ENCODE assay signal across 9 mouse cellular contexts in genomic region chr9:58112321-58112751, GRCm38 (mm10). TPM values are rescaled to one million over a fixed set of nuclear protein-coding genes. Genes with fewer than 3 reads are reported as not detected.
DNase-seq lines count a peak whose midpoint lies in the region; ATAC-seq and TF ChIP-seq lines count a peak whose summit lies in the region.
"Had no signal": no experiment of that assay in that cellular context is flagged by ENCODE, and none has a peak within 500 bp of the region (broad histone marks: within the 10 kb centered on the region; RNA-seq: fewer than 3 reads in every experiment).

No protein-coding gene starts in this region.

- H3K4me2 ChIP-seq in kidney, embryonic 14.5 days (replicated peaks; ENCODE audit: low read depth, low read length): peak overlapping the region; percentile 10; the same call in 1 of the 2 replicates
- no peak overlapping the region for H3K4me2 ChIP-seq in hindbrain, embryonic 16.5 days (ENCODE audit: low read length)

- H3K27me3 ChIP-seq in kidney, embryonic 14.5 days (ENCODE audit: control insufficient read depth, insufficient read depth, low read length): no peaks in the 10 kb centered on the region; the same call in 1 of the 2 replicates
- no peaks in the 10 kb centered on the region for H3K27me3 ChIP-seq in hindbrain, embryonic 16.5 days (replicated peaks; ENCODE audit: control insufficient read depth, insufficient read depth, low read length)

- 9% methylated on average over 6 of the region's 6 CpGs for WGBS in kidney, embryonic 14.5 days
- WGBS in hindbrain, embryonic 16.5 days: 2% methylated on average over 6 of the region's 6 CpGs
- 21% methylated on average over 6 of the region's 6 CpGs for WGBS in olfactory bulb, adult 2 months

- TF ChIP-seq POLR2A in olfactory bulb, adult 2 months (IDR thresholded peaks at IDR 0.05; ENCODE audit: insufficient read depth, low read depth, low read length): no peak

- H3K9me3 ChIP-seq in kidney, embryonic 14.5 days (ENCODE audit: control insufficient read depth, low read length): no peaks in the 10 kb centered on the region
- H3K9me3 ChIP-seq in hindbrain, embryonic 16.5 days (ENCODE audit: control insufficient read depth, low read length): no peaks in the 10 kb centered on the region

- DNase-seq in kidney, postnatal 4 days: no peak
- DNase-seq in brain, embryonic 18.5 days (ENCODE audit: low read depth, low spot score): peak; percentile 64
- DNase-seq in gastrocnemius, postnatal 25 days: no peak
- no peak for DNase-seq in adrenal gland, adult 2 months
- no peak for DNase-seq in testis, postnatal 14 days (ENCODE audit: low spot score)
- DNase-seq: cerebellum, adult 11 months had no signal

- peak; percentile 37 for ATAC-seq in kidney, embryonic 14.5 days (ENCODE audit: low FRiP score, low TSS enrichment)
- ATAC-seq in hindbrain, embryonic 16.5 days: peak; percentile 44

- no peak overlapping the region for H3K9ac ChIP-seq in kidney, embryonic 14.5 days (ENCODE audit: low read depth, low read length)
- peak overlapping the region; percentile 19; the same call in 1 of the 2 replicates for H3K9ac ChIP-seq in hindbrain, embryonic 16.5 days (ENCODE audit: low read depth, low read length)

- no peaks in the 10 kb centered on the region for H3K36me3 ChIP-seq in kidney, embryonic 14.5 days (ENCODE audit: control insufficient read depth, insufficient read depth, low read length)
- no peaks in the 10 kb centered on the region for H3K36me3 ChIP-seq in hindbrain, embryonic 16.5 days (ENCODE audit: control insufficient read depth, insufficient read depth, low read length)

- peak overlapping the region; percentile 51; the same call in 1 of the 2 replicates for H3K27ac ChIP-seq in kidney, embryonic 14.5 days (ENCODE audit: low read depth, low read length)
- peak overlapping the region; percentile 70 for H3K27ac ChIP-seq in hindbrain, embryonic 16.5 days (ENCODE audit: low read depth, low read length)
- H3K27ac ChIP-seq in olfactory bulb, adult 2 months (ENCODE audit: insufficient read depth, low read depth, low read length): peak overlapping the region; percentile 89

- TF ChIP-seq CTCF in olfactory bulb, adult 2 months (IDR thresholded peaks at IDR 0.05; ENCODE audit: insufficient read depth, low read depth, low read length): no peak

- H3K4me1 ChIP-seq in kidney, embryonic 14.5 days (ENCODE audit: control insufficient read depth, insufficient read depth, low read length): peaks cover 57% of the 10 kb centered on the region
- peaks cover 49% of the 10 kb centered on the region for H3K4me1 ChIP-seq in hindbrain, embryonic 16.5 days (ENCODE audit: control insufficient read depth, insufficient read depth, low read depth, low read length)
- H3K4me1 ChIP-seq in olfactory bulb, adult 2 months (ENCODE audit: control insufficient read depth, insufficient read depth, low read length): peaks cover 72% of the 10 kb centered on the region

- no peak overlapping the region for H3K4me3 ChIP-seq in kidney, embryonic 14.5 days (ENCODE audit: low read length)
- H3K4me3 ChIP-seq in hindbrain, embryonic 16.5 days (ENCODE audit: low read length): no peak overlapping the region
- no peak overlapping the region for H3K4me3 ChIP-seq in olfactory bulb, adult 2 months (ENCODE audit: insufficient read depth, low read depth, low read length)

RNA-seq across cellular contexts. Expression of gene Ccdc33, which starts 6.3 kb away (rescaled TPM):
- 0.09 and 0.57 TPM in 2 replicates for polyA plus RNA-seq in kidney, embryonic 14.5 days (2014; fragmentation: Nextera tagmentation; extraction: Ambion mirVana)
- polyA plus RNA-seq in hindbrain, embryonic 16.5 days (2015; fragmentation: Nextera tagmentation; extraction: Ambion mirVana): 0.43 and 0.79 TPM in 2 replicates
- not detected in 2 replicates for polyA plus RNA-seq in olfactory bulb, adult 2 months (2012; ENCODE audit: insufficient read depth, insufficient read length, low replicate concordance, missing spikeins)
- total RNA-seq in gastrocnemius, postnatal 25 days (2021): not detected
- under 1 TPM; 0.21 to 0.84 TPM for total RNA-seq in adrenal gland, adult 2 months (2021)
- polyA plus RNA-seq in adrenal gland, adult 2 months (2012; rRNA removed): 0.18 and 0.34 TPM in 2 replicates

RNA-seq across cellular contexts. Expression of gene Stra6, which starts 48.7 kb away (rescaled TPM):
- polyA plus RNA-seq in kidney, embryonic 14.5 days (2014; fragmentation: Nextera tagmentation; extraction: Ambion mirVana): 25.7 and 39.2 TPM in 2 replicates
- 11.6 and 16.4 TPM in 2 replicates for polyA plus RNA-seq in hindbrain, embryonic 16.5 days (2015; fragmentation: Nextera tagmentation; extraction: Ambion mirVana)
- polyA plus RNA-seq in olfactory bulb, adult 2 months (2012; ENCODE audit: insufficient read depth, insufficient read length, low replicate concordance, missing spikeins): not detected in 2 replicates
- under 1 TPM; 0.38 to 0.41 TPM for total RNA-seq in gastrocnemius, postnatal 25 days (2021)
- total RNA-seq in adrenal gland, adult 2 months (2021): 1 to 10 TPM; 1.5 to 1.8 TPM
- polyA plus RNA-seq in adrenal gland, adult 2 months (2012; rRNA removed): 2.0 and 2.6 TPM in 2 replicates
